Mouse (Mus musculus): ENCODE measurements around the gene Snx6.
A peak's percentile ranks its signal among the peaks of the same experiment; 100 is the strongest.
"Not testable (repeated sequence)": the region's sequence is repeated elsewhere in the genome, so short reads cannot be mapped to it uniquely, and the experiment has no call there.

Snx6 gene

DNA sequence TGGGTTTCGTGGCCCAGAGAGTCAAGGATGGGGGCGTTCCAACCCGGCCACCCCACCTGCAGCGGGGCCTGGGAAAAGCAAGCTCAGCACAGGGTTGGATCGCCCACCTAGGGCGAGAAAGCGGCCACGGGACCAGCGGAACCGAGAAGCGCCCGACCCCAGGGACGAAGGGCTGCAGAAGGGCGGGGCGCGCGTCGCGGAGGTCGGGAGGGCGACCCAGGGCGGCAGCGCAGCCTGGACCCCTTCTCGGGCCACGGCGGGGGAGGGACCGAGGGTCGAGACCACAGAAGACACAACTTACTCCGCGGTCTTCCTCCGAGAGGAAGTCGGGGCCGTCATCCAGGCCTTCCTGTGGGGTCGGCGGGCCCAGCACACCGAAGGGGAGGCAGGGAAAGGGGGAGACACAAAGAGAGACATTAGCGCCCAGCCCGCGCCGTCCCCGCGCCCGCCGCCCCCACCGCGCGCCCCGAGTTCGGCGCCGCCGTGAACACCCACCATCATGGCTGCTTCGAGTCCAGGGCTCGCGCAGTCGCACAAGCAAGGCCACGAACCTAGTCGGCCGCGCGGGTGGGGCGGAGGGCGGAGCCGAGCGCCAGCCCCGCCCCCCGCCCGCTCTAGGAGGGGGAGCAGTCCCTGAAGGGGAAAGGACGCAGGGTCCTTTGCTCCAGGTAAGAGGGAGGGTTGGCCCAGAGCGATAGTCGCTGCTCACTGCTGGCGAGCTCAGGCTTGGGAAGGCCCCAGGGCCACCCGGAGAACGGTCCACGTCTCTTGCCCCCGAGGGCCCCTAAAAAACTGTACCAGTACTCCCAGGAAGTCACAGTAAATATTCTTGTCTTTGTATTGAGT, at the start of gene Snx6:
Gene Snx6 (minus strand): TSS at position 551 of the 846 bp plus-strand sequence.
- DNase-seq: peak; percentile 94

DNA sequence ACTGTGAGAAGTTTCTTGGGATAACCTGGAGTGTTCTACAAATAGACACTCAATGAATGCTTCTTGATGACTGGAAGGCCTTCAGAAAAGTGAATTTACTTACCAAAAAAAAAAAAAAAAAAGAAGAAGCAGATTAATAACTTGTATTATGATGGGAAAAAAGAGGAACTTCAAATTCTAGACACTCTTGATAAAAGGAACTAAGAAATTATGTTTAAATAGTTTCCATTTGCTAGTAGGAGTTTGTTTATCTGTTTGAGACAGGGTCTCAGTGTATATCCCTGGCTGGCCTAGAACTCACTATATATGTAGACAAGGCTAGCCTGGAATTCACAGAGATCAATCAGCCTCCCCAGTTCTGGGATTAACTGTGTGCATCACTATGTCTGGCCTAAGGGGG, 48.9 kb upstream of the Snx6 start:
- DNase-seq: no peak

DNA sequence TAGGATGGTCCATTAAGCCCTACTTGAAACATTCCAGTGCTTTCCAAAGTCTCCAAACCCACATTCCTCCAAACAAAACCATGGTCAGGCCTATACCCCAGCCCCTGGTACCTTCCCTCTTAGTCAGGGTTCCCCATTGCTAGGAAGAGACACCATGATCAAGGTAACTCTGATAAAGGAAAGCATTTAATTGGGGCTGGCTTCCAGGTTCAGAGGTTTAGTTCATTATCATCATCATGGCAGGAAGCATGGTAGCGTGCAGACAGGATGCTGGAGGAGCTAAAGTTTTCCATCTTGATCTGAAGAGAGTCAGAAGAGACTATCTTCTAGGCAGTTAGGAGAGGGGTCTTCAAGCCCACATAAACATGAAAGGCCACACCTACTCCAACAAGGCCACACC, 46.1 kb upstream of the Snx6 start:
- DNase-seq: no peak

DNA sequence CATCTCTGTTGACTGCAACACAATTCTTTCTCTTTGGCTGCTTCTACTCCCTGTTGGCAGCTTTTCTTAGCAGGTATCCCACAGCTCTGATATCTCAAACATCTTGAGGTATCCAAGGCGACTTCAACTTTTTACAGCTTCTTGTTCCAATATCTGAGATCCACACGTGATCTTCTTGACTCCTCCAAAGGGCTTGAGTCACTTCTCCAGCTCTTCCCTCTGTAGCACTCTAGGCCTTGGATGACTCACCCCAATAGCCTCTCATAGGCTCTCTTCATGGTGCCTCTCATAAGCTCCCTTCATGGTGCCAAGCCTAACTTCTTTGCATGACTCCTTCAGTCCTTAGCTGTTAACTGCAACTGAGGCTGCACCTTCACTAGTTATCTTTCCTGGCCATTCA, 44.3 kb upstream of the Snx6 start:
- DNase-seq: no peak

DNA sequence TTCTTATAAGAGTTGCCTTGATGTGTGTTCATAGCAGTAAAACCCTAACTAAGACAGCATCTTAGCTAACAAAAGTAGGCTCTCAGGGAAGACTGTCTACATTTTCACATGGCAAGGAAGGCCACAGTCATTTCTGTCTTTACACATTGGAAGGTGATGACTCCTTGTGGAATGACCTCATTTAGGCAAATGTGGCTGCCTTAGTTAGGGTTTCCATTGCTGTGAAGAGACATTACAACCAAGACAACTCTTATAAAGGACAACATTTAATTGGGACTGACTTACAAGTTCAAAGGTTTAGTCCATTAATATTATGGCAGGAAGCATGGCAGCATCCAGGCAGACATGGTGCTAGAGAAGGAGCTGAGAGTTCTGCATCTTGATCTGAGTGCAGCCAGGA, 43.4 kb upstream of the Snx6 start:
- DNase-seq: no peak

DNA sequence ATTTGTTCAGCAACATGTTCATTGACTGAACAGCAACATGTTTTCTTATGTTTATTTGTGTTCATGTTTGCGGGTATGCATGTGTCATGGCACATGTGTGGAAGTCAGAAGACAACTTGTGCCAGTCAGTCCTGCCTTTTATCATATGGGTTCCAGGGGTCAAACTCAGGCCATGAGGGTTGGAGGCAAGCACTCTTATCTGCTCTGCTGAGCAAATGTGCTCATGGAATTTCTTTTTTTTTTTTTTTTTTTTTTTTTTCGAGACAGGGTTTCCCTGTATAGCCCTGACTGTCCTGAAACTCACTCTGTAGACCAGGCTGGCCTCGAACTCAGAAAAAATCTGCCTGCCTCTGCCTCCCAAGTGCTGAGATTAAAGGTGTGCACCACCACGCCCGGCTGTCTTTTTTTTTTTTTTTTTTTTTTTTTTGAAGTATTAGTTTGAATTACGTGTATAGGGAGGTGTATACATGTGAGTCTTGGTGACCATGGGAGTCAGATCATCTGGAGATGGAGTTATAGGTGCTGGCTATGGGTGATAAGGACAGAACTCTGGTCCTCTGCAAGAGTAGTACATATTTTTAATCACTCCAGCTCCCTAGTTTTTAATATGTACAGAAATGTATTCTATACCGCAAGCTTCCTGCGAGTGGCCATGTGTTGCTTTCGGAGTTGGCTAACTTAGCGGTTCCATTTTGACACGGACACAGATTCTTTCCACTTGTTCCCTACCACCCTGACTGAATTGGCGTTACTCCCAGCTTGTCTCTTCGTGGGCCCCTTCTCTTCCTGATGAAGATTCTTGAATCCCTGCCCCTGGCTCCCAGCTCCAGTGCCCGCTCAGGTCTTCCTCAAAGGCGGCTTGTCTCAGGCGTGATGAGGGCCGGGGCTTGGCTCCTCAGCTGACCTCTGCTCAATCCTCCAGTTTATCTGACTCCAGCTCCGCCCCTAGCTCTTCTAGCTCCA, 40.4 kb upstream of the Snx6 start:
- no peak for DNase-seq

DNA sequence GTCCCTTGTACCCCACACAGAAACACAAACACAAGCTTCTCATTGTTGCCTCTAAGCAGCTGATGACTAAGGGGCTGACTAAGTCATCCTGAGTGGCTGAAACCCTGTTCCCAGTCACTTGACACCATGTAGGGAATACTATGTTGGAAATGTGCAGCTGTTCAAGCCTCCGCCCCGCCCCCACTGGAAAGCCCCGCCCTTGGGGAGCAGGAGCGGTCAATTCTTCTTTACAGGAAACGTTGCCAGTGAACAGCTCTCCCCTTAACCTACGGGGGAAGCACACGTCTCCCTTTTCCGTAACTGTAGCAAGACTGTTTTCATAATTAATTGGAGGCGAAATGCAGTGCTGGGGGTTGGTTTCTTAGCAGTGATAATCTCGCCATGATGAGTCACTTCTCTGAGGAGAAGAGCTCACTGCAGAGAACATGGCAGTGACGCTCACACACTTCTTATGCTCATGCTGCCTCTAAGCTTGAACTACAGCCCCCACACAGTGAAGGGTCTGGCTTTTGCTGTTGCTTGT, 39.5 kb upstream of the Snx6 start:
- peak; percentile 89 for DNase-seq

DNA sequence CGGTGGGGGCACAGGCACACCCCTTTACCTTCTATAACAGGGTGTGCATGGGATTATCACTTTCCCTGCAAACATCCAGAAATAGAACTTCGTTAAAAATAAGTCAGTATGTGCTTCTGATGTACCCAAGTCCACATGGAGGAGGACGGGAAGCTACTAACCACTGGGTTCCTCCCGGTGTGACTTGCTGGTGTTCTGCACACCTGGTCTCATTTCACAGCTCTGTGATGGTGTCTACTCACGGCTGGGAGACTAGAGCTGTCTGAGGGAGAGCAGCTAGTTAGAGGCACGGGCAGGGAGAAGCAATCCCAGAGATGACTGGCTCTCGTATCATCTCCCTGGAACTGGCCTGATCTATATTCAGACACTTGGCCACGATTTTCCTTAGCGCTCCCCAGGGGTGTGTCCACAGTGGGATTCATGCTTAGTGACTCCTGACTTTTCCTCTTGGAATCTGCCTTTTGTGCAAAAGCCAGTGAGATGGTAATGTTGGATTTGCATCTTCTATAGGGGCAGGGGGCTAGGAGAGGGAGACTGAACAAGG, 38.4 kb upstream of the Snx6 start:
- DNase-seq: no peak

DNA sequence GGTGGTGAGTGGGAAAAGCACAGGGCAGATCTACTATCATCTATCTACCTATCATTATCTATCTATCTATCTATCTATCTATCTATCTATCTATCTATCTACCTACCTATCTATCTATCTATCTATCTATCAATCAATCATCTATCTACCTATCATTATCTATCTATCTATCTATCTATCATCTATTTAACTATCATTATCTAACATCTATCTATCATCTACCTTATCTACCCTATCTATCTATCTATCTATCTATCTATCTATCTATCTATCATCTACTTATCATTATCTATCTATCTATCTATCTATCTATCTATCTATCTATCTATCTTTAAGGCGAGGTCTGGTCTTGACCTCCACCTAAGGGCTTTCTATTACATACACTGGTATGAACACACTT, 36.4 kb upstream of the Snx6 start:
- DNase-seq: not testable (repeated sequence)

DNA sequence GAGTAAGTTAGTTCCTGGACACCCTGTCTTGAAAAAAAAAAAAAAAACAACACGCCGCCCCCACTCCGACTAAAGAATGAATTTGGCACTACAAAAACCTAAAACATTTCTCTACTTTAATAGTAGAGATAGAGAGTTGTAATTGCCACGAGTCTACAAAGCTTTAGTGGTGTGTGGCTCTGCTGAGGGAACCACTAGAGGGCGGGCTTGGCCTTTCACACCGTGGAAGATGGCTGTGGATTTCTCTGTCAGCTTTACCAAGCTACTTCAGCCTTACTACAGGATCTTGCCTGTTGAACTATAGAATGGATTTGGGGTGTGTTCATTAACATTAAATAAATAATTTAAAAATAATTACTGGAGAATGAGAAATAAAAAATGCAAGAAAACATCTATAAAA, 35.1 kb upstream of the Snx6 start:
- DNase-seq: peak; percentile 84

DNA sequence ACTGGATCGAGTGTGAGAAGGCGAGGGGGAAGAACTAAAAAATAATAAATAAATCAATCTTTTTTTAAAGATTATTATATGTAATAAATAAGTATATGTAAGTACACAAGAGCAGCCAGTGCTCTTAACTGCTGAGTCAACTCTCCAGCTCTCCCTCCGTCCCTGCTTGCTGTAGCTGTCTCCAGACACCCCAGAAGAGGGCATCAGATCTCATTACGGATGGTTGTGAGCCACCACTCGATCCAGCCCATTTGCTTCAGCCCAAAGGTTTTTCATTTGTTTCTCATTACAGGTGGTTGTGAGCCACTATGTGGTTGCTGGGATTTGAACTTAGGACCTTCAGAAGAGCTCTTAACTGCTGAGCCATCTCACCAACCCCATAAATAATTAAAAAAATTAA, 34.4 kb upstream of the Snx6 start:
- no peak for DNase-seq

DNA sequence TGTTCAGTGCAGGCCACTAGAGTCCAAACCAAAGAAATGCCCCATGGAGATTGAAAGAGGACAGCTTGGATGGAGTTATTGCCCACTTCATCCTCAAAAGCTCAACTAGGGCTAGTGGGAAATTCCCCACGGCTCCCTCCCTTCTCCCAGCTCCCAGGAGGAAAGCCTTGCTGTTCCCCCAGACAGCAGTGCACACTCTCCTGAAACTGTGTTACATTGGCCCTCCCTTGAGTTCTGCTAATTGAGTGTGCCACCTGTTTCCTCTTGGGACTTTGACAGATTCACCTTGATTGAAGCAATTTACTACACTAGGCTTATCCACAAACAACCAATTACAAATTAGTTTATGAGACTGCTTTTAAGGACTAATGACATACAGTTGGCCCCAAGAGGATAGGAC, 32.5 kb upstream of the Snx6 start:
- no peak for DNase-seq

DNA sequence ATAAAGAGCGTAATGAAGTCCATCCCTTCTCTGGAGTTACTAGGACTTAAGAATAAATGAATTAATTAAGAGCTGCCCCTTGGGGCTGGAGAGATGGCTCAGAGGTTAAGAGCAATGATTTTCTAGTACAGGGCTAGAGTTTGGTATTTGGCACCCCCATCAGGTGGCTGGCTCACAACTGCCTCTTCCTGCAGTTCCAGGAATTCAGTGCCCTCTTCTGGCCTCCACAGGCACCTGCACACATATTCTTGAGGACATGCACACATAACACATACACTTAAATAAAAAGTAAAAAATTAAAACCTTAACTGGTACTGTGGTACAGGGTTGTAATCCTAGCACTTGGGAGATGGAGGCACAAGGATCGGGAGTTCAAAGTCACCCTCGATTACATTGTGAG, 29.7 kb upstream of the Snx6 start:
- DNase-seq: no peak

DNA sequence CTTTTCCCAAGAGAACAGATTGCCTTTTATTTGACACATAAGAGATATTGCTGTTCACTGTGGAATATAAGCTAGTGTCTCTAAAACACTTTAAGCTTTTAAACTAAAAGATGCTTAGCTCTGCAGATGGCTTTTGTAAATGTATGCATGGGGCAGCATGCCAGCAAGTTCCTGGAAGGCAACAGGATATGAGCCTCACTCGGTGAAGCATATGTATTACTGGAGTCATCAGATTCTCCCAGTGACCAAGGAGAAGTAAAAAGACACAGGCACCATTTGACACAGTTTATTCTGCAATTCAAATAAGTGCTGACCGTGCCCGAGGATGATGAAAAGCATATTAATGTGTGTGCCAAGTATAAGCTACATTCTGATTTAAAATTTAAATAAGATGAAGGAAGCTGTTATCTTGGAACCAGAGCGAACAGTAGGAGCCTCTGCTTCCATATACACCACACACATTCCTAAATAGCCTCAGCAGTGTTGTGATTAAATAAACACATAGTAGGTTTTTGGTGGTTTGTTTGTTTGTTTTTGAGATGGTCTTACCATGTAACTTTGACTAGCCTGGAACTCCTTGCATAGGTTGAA, 27.4 kb upstream of the Snx6 start:
- no peak for DNase-seq

DNA sequence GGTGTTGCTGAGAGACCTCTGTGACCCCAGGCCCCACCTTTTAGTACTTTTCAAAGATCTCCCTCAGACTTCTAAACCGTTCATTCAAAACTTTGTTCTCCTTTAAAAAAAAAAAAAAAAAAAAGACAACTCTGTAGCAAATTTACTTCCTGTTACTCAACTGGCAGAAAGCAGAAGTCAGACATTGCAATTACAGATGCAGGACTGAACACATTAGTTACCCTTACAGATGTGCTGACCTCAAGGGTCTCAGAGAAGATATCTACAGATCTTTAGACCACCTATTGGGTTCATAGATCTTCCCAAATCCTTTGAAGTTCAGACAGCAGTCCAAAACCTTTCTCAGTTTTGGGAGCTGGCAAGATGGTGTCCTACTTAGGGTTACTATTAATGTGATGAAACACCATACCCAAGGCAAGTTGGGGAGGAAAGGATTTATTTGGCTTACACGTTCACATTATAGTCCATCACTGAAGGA, 25.2 kb upstream of the Snx6 start:
- DNase-seq: no peak

DNA sequence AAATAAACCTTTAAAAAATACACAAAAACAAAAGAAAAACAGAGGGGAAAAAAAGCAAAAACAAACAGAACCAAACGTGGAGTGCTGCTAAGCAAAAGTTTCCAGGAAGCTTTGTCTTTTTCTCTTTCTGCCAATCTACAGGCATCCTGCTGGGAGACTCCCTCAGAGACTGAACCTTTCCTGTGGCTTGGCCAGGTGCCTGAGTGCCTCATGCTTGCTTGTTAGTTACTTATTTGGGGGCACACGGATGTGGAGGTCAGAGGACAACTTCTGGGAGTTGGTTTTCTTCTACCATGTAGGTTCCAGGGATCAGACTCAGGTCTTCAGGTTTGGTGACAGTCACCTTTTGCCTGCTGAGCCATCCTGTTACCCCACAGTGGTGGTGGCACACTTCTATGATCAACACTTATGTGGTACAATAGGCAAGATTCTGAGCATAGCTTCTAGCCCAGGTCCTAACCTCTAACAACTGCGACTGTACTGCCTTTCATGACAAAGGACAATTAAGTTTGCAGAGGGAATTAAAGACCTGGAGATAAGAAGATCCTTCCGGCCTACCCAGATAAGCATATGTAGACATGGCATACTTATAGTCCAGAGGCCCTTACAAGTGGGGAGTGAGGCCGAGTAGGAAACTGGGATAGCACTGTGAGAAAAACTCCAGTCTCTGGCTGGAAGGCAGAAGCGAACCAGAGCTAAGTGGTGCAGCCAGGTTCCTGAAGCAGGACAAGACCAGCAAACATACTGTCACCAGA, 23.9 kb upstream of the Snx6 start:
- no peak for DNase-seq

DNA sequence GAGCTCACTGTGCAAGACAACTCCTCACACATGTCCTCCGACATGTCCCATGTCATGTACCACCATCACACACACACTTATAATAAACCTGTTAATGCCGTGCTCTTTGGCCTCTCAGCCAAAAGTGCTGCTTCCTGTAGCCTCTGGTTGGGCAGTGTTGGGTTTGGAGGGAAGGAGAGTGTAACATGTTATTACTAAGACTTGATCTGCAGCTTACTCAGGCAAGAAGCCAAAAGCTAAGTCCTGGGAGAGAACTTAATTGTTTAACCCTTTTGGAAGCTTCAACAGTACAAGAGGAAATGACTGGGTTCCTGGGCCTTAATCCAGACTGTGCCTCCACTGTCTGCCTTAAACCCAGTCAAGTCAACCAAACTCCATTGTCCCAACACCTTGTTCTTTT, 14.6 kb upstream of the Snx6 start:
- no peak for DNase-seq

DNA sequence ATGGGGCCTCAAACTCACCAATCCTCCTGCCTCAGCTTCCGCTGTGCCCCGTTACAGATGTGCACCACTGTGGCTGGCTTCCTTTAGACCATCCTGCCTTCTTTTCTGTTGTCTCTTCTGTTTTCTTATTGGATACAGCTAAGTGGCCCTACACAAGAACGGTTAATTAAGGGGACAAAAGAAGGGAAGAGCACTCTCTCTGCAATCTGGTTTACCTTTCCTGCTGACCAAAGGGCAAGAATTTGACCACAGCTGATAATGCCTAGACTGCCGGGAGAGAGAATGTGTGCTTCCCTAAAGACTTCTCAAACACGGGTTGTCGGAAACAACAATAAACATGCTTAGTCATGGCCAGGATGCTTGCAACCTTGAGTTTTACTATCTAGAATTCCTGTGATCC, 12.0 kb upstream of the Snx6 start:
- no peak for DNase-seq

DNA sequence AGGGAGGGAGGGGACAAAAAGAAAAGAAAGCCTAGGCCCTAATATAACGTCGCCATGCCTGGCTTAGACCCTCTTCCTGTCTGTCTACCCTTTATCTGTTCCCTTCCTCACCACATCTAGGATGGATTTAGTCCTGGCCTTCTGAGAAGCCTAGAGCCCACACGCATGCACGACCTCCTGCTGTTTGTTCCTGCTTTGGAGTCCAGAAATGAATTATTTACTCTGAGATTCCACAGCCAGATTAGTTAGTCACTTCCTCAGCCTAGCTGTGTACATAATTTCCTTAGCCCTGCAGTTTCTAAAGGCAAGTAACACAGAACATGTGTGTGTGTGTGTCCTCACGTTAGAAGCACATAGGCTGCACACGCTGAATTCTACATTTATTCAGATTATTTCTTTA, 10.6 kb upstream of the Snx6 start:
- DNase-seq: no peak

DNA sequence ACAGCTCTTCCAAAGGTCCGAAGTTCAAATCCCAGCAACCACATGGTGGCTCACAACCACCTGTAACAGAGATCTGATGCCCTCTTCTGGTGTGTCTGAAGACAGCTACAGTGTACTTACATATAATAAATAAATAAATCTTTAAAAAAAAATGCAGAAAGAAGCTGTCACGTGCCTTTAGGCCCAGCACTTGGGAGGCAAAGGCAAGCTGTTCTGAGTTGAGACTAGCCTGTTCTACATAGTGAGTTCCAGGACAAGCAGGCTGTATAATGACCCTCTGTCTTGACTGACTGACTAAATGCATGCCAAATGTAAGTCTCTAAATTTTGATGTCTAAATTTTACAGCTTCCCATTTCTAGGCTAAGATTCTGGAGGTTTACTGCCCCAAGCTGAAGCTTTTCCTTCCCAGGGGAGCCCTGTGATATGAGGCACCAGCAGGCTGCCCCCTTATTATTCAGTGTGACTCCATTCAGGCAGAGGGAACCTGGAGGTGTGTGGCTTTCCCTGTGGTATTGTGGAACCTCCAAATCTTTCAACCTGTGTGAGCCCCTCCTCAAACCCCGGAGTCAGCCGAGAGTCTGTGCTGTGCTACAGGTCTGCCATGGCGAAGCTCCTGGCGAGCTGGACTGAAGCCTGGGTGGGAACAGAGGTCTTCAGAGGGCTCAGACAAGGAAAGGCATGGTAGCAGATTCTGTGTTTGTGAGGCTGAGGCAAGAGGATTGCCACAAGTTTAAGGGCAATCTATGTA, 9.9 kb upstream of the Snx6 start:
- no peak for DNase-seq

DNA sequence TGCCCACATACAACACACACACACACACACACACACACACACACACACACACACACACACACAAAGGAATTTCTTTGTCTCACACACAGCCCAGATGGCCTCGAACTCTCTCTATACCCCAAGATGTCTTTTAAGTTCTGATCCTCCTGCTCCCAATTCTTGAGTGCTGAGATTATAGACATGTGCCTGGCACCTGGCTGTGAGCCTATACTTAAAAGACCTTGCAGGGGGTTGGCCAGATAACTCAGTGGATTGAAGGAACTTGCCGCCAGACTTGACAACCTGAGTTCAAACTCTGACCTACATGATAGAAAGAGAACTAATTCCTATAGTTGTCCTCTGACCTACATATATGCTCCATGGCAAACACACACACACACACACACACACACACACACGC, 8.0 kb upstream of the Snx6 start:
- DNase-seq: no peak
